Mouse (Mus musculus): ENCODE measurements around the gene Bves. TPM values are rescaled to one million over a fixed set of nuclear protein-coding genes. Genes with fewer than 3 reads are reported as not detected.

Gene Bves
- polyA plus RNA-seq, 1 experiment from 2014 or later = 0.44 TPM

DNA sequence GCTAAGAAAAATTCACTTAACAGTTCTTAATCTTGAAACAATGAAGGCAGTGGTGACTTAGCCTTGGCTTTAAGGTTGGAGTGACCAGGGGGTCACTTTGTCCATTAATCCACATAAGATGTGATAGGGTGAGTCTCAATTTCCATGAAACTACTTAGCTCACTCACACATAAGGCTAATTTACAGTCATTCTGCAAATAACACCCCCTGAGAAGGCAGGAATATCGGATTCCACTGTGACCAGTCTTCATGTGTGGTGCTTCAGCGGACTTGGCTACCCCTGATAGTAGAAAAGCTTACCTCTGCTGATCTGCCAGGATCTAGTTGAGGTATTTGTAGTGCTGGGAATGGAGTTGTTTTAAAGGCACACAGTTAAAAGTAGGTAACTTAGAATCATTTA, 35.0 kb downstream of the Bves start:
- no peaks in the 10 kb centered on the region for H3K4me1 ChIP-seq (ENCODE audit: control insufficient read depth, insufficient read depth, low read length)
- no peak overlapping the region for H3K27ac ChIP-seq (ENCODE audit: low read depth, low read length)
- H3K4me2 ChIP-seq (ENCODE audit: low read length) = no peak overlapping the region
- WGBS = 80% methylated on average over 2 of the region's 2 CpGs
- no peak overlapping the region for H3K9ac ChIP-seq (ENCODE audit: low read length)
- ATAC-seq (no peak), DNase-seq (ENCODE audit: low spot score) (no peak)
- no peaks in the 10 kb centered on the region for H3K9me3 ChIP-seq (replicated peaks; ENCODE audit: control insufficient read depth, low read length)
- H3K4me3 ChIP-seq (ENCODE audit: low read depth, low read length) = no peak overlapping the region
- H3K27me3 ChIP-seq (replicated peaks; ENCODE audit: control insufficient read depth, insufficient read depth, low read length) = no peaks in the 10 kb centered on the region
- H3K36me3 ChIP-seq (ENCODE audit: control insufficient read depth, insufficient read depth, low read length) = no peaks in the 10 kb centered on the region

DNA sequence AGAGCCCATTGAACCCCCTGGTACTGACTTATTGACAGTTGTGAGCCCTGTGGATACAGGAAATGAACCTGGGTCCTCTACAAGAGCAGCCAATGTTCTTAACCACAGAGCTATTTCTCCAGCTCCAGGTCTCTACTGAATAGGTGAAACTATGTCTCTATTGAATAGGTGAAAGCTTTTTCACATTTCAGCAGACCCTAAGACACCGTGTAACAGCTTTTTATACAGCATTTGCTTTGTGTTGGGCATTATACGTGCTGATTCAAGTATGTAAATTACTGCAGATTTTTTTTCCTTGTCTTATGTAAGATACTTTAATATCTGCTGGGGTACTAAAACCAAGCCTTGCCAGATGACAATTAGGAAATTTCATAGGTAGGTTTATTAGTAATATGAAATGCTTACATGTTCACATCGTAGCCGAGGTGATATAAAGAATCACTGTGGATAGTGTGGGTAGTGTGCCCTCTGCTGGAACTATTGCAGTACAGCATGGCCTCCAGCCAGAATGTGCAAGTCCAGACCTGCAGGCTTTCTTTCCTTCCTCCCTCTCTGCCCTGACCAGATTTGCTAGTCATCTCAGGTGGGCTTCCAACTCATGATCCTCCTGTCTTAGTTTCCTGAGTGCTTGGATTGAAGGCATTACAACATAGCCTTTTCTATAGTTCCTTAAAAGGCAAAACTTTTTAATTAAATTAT, 37.6 kb downstream of the Bves start:
- H3K9me3 ChIP-seq (replicated peaks; ENCODE audit: control insufficient read depth, low read length) = no peaks in the 10 kb centered on the region
- H3K27me3 ChIP-seq (replicated peaks; ENCODE audit: control insufficient read depth, insufficient read depth, low read length) = no peaks in the 10 kb centered on the region
- 51% methylated on average over 4 of the region's 4 CpGs for WGBS
- H3K9ac ChIP-seq (ENCODE audit: low read length) = no peak overlapping the region
- peak; percentile 81 for ATAC-seq
- no peak overlapping the region for H3K4me3 ChIP-seq (ENCODE audit: low read depth, low read length)
- no peak overlapping the region for H3K27ac ChIP-seq (ENCODE audit: low read depth, low read length)
- no peaks in the 10 kb centered on the region for H3K36me3 ChIP-seq (ENCODE audit: control insufficient read depth, insufficient read depth, low read length)
- no peak overlapping the region for H3K4me2 ChIP-seq (ENCODE audit: low read length)
- DNase-seq (ENCODE audit: low spot score) = peak; percentile 88
- H3K4me1 ChIP-seq (ENCODE audit: control insufficient read depth, insufficient read depth, low read length) = no peaks in the 10 kb centered on the region

- Histone ChIP-seq H3K4me1 (ENCODE audit: control insufficient read depth, insufficient read depth, low read length) (no peaks in the 10 kb centered on the region), H3K9me3 (replicated peaks; ENCODE audit: control insufficient read depth, low read length) (no peaks in the 10 kb centered on the region), H3K4me2 (ENCODE audit: low read length) (no peak overlapping the region), H3K27ac (ENCODE audit: low read depth, low read length) (no peak overlapping the region), H3K9ac (ENCODE audit: low read length) (no peak overlapping the region), H3K4me3 (ENCODE audit: low read depth, low read length) (no peak overlapping the region), H3K27me3 (replicated peaks; ENCODE audit: control insufficient read depth, insufficient read depth, low read length) (no peaks in the 10 kb centered on the region), H3K36me3 (ENCODE audit: control insufficient read depth, insufficient read depth, low read length) (no peaks in the 10 kb centered on the region)
- DNase-seq (ENCODE audit: low spot score) (no peak), ATAC-seq (no peak)
- 87% methylated on average over 3 of the region's 3 CpGs for WGBS
Observed at GRCm38 (mm10) chr10:45378269-45378668, 42.7 kb downstream of the Bves start.

DNA sequence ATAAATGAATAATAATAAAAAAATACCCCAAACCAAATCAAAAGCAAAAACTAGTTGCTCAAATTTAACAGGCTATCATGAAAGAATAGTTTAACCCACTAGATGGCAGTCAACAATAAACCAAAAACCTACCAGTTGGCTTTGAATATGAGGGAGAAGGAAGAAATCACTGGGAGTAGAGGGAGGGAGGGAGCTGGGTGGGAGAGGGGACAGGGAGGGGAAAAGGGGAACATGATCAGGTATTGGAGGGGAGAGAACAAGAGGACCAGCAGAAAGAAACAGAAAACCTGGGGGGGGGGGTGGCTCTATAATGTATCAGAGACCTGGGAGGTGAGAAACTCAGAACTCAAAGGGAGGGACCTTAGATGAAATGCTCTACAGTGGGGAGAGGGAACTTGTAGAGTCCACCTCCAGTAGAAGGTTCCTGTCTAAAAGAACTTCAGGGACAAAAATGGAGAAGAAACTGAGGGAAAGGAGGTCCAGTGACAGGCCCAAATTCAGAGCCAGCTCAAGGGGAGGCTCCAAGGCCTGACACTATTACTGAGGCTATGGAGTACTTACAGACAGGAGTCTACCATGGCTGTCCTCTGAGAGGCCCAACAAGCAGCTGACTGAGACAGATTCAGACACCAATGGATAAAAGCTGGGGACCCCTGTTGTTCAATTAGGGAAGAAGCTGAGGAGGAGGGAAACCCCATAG, 46.5 kb downstream of the Bves start:
- Histone ChIP-seq H3K4me1 (ENCODE audit: control insufficient read depth, insufficient read depth, low read length) (no peaks in the 10 kb centered on the region), H3K27ac (ENCODE audit: low read depth, low read length) (no peak overlapping the region), H3K9me3 (replicated peaks; ENCODE audit: control insufficient read depth, low read length) (no peaks in the 10 kb centered on the region), H3K9ac (ENCODE audit: low read length) (no peak overlapping the region), H3K4me2 (ENCODE audit: low read length) (no peak overlapping the region), H3K4me3 (ENCODE audit: low read depth, low read length) (no peak overlapping the region), H3K36me3 (ENCODE audit: control insufficient read depth, insufficient read depth, low read length) (no peaks in the 10 kb centered on the region), H3K27me3 (replicated peaks; ENCODE audit: control insufficient read depth, insufficient read depth, low read length) (no peaks in the 10 kb centered on the region)
- ATAC-seq = peak; percentile 72; the same call in 1 of the 2 replicates
- peak; percentile 74 for DNase-seq (ENCODE audit: low spot score)

DNA sequence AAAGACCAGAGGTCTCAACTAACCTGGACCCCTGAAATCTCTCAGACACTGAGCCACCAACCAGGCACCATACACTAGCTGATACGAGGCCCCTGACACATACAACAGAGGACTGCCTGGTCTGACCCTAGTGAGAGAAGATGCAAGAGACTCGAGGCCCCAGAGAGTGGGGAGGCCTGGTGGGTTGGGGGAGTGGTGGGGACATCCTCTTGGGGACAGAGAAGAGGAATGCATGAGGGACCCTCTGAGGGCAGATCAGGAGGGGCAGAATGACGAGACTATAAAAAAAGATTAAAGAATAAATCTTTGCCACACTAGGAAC, 47.0 kb downstream of the Bves start:
- ATAC-seq (no peak), DNase-seq (ENCODE audit: low spot score) (no peak)
- Histone ChIP-seq H3K27me3 (replicated peaks; ENCODE audit: control insufficient read depth, insufficient read depth, low read length) (no peaks in the 10 kb centered on the region), H3K36me3 (ENCODE audit: control insufficient read depth, insufficient read depth, low read length) (no peaks in the 10 kb centered on the region), H3K4me3 (ENCODE audit: low read depth, low read length) (no peak overlapping the region), H3K27ac (ENCODE audit: low read depth, low read length) (no peak overlapping the region), H3K4me1 (ENCODE audit: control insufficient read depth, insufficient read depth, low read length) (no peaks in the 10 kb centered on the region), H3K4me2 (ENCODE audit: low read length) (no peak overlapping the region), H3K9me3 (replicated peaks; ENCODE audit: control insufficient read depth, low read length) (no peaks in the 10 kb centered on the region), H3K9ac (ENCODE audit: low read length) (no peak overlapping the region)
- 46% methylated on average over 3 of the region's 3 CpGs for WGBS

GRCm38 (mm10) chr10:45398211-45398610, 62.6 kb downstream of the Bves start:
- Histone ChIP-seq H3K4me2 (ENCODE audit: low read length) (no peak overlapping the region), H3K9me3 (replicated peaks; ENCODE audit: control insufficient read depth, low read length) (no peaks in the 10 kb centered on the region), H3K27me3 (replicated peaks; ENCODE audit: control insufficient read depth, insufficient read depth, low read length) (no peaks in the 10 kb centered on the region), H3K4me3 (ENCODE audit: low read depth, low read length) (no peak overlapping the region), H3K27ac (ENCODE audit: low read depth, low read length) (no peak overlapping the region), H3K9ac (ENCODE audit: low read length) (no peak overlapping the region), H3K36me3 (ENCODE audit: control insufficient read depth, insufficient read depth, low read length) (no peaks in the 10 kb centered on the region), H3K4me1 (ENCODE audit: control insufficient read depth, insufficient read depth, low read length) (no peaks in the 10 kb centered on the region)
- ATAC-seq = no peak
- WGBS = 96% methylated on average over 1 of the region's 1 CpGs
- no peak for DNase-seq (ENCODE audit: low spot score)

- no peak for ATAC-seq
- 83% methylated on average over 7 of the region's 7 CpGs for WGBS
- H3K27ac ChIP-seq (ENCODE audit: low read depth, low read length) = no peak overlapping the region
Observed at GRCm38 (mm10) chr10:45399702-45400243, 64.2 kb downstream of the Bves start.

DNA sequence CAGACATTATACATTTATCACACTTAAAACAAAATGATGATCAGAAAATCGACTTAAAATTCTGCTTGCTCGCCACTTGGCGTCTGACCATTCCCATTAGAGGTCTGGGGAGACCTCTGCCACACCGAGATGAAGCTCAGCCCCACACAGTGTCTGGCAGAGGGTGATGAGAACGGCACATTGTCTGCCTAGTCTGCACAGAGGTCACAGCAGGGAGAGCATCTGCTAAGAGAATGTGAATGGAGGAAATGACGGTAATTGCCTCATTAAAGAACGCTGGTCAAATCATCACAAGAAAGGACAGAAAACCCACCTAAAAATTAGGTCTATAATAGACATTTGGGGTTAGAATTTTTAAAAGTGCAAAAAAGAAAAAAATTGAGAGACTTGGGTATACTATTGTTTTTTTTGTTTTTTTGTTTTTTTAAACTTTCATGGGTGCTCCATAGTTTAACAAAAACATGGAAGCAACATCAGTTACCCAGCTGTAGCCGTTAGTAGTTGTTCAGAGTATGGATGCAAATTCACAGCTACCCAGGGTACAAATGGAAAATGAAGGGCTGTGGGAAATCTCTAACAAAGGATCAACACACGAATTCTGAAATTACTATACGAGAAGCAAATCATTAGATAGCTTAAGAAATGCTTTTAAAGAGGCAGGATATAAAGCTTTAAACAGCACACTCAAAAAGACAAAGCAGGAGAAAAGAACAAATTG, 75.2 kb downstream of the Bves start:
- WGBS = 6% methylated on average over 10 of the region's 10 CpGs
- Histone ChIP-seq H3K9me3 (replicated peaks; ENCODE audit: control insufficient read depth, low read length) (no peaks in the 10 kb centered on the region), H3K27ac (ENCODE audit: low read depth, low read length) (no peak overlapping the region), H3K4me1 (ENCODE audit: control insufficient read depth, insufficient read depth, low read length) (no peaks in the 10 kb centered on the region), H3K4me3 (ENCODE audit: low read depth, low read length) (no peak overlapping the region), H3K9ac (ENCODE audit: low read length) (no peak overlapping the region), H3K27me3 (replicated peaks; ENCODE audit: control insufficient read depth, insufficient read depth, low read length) (no peaks in the 10 kb centered on the region), H3K36me3 (ENCODE audit: control insufficient read depth, insufficient read depth, low read length) (no peaks in the 10 kb centered on the region), H3K4me2 (ENCODE audit: low read length) (no peak overlapping the region)
- peak; percentile 56 for DNase-seq (ENCODE audit: low spot score)
- peak; percentile 87; the same call in 1 of the 2 replicates for ATAC-seq

More at GRCm38 (mm10) chr10:45399702-45400243, 64.2 kb downstream of the Bves start:
- H3K9ac ChIP-seq (ENCODE audit: low read length) = no peak overlapping the region
- H3K36me3 ChIP-seq (ENCODE audit: control insufficient read depth, insufficient read depth, low read length) = no peaks in the 10 kb centered on the region
- no peaks in the 10 kb centered on the region for H3K27me3 ChIP-seq (replicated peaks; ENCODE audit: control insufficient read depth, insufficient read depth, low read length)
- H3K4me1 ChIP-seq (ENCODE audit: control insufficient read depth, insufficient read depth, low read length) = no peaks in the 10 kb centered on the region
- DNase-seq (ENCODE audit: low spot score) = no peak
- H3K4me2 ChIP-seq (ENCODE audit: low read length) = no peak overlapping the region
- no peak overlapping the region for H3K4me3 ChIP-seq (ENCODE audit: low read depth, low read length)
- no peaks in the 10 kb centered on the region for H3K9me3 ChIP-seq (replicated peaks; ENCODE audit: control insufficient read depth, low read length)

GRCm38 (mm10) chr10:45411741-45412140, 76.2 kb downstream of the Bves start:
- Histone ChIP-seq H3K4me3 (ENCODE audit: low read depth, low read length) (no peak overlapping the region), H3K27me3 (replicated peaks; ENCODE audit: control insufficient read depth, insufficient read depth, low read length) (no peaks in the 10 kb centered on the region), H3K9me3 (replicated peaks; ENCODE audit: control insufficient read depth, low read length) (no peaks in the 10 kb centered on the region), H3K27ac (ENCODE audit: low read depth, low read length) (no peak overlapping the region), H3K9ac (ENCODE audit: low read length) (no peak overlapping the region), H3K4me1 (ENCODE audit: control insufficient read depth, insufficient read depth, low read length) (no peaks in the 10 kb centered on the region), H3K36me3 (ENCODE audit: control insufficient read depth, insufficient read depth, low read length) (no peaks in the 10 kb centered on the region), H3K4me2 (ENCODE audit: low read length) (no peak overlapping the region)
- DNase-seq (ENCODE audit: low spot score) (no peak), ATAC-seq (no peak)
- WGBS = 18% methylated on average over 2 of the region's 2 CpGs

Measured in forebrain, embryonic 14.5 days (tissue).